Mouse (Mus musculus): Measurements from ENCODE around the gene Nfatc2ip.

The Nfatc2ip gene

GRCm38 (mm10) chr7:126355847-126356597 lies 40.5 kb downstream of the Nfatc2ip start:
- no peak for ATAC-seq (ENCODE audit: low TSS enrichment)

- no peak for ATAC-seq (ENCODE audit: low TSS enrichment)
Observed at GRCm38 (mm10) chr7:126354738-126355614, 41.6 kb downstream of the Nfatc2ip start.

GRCm38 (mm10) chr7:126353994-126354365 lies 42.6 kb downstream of the Nfatc2ip start:
- no peak for ATAC-seq (ENCODE audit: low TSS enrichment)

GRCm38 (mm10) chr7:126353251-126353993 lies 43.1 kb downstream of the Nfatc2ip start:
- ATAC-seq (ENCODE audit: low TSS enrichment), result no peak

- no peak; the same call in 1 of the 2 replicates for ATAC-seq (ENCODE audit: low TSS enrichment)
Observed at GRCm38 (mm10) chr7:126351419-126351951, 45.1 kb downstream of the Nfatc2ip start.

GRCm38 (mm10) chr7:126350748-126351418 lies 45.7 kb downstream of the Nfatc2ip start:
- no peak for ATAC-seq (ENCODE audit: low TSS enrichment)

- ATAC-seq (ENCODE audit: low TSS enrichment), result no peak
Observed at GRCm38 (mm10) chr7:126348293-126348692, 48.2 kb downstream of the Nfatc2ip start.

- no peak for ATAC-seq (ENCODE audit: low TSS enrichment)
Observed at GRCm38 (mm10) chr7:126347098-126347497, 49.4 kb downstream of the Nfatc2ip start.

GRCm38 (mm10) chr7:126345969-126346368 lies 50.6 kb downstream of the Nfatc2ip start:
- ATAC-seq (ENCODE audit: low TSS enrichment), result no peak

- no peak for ATAC-seq (ENCODE audit: low TSS enrichment)
Observed at GRCm38 (mm10) chr7:126345557-126345956, 51.0 kb downstream of the Nfatc2ip start.

- no peak for ATAC-seq (ENCODE audit: low TSS enrichment)
Observed at GRCm38 (mm10) chr7:126340896-126341295, 55.6 kb downstream of the Nfatc2ip start.

- no peak for ATAC-seq (ENCODE audit: low TSS enrichment)
Observed at GRCm38 (mm10) chr7:126340206-126340618, 56.3 kb downstream of the Nfatc2ip start.

GRCm38 (mm10) chr7:126339521-126339971 lies 57.0 kb downstream of the Nfatc2ip start:
- no peak for ATAC-seq (ENCODE audit: low TSS enrichment)

GRCm38 (mm10) chr7:126338906-126339305 lies 57.6 kb downstream of the Nfatc2ip start:
- ATAC-seq (ENCODE audit: low TSS enrichment), result no peak

- no peak for ATAC-seq (ENCODE audit: low TSS enrichment)
Observed at GRCm38 (mm10) chr7:126335556-126335955, 61.0 kb downstream of the Nfatc2ip start.

All from frontal cortex, adult (tissue).